Comparison of ENCODE assay signal across 16 mouse cellular contexts in genomic region chr16:21281958-21282730, GRCm38 (mm10).
DNase-seq lines count a peak whose midpoint lies in the region; ATAC-seq and TF ChIP-seq lines count a peak whose summit lies in the region.
"Had no signal": no experiment of that assay in that cellular context is flagged by ENCODE, and none has a peak within 500 bp of the region (broad histone marks: within the 10 kb centered on the region; RNA-seq: fewer than 3 reads in every experiment).

No protein-coding gene starts in this region.

- H3K4me1 ChIP-seq in lung, embryonic 14.5 days (ENCODE audit: insufficient read depth), result peaks cover 16% of the 10 kb centered on the region
- H3K4me1 ChIP-seq in embryonic facial prominence, embryonic 10.5 days, result peaks cover 67% of the 10 kb centered on the region
- H3K4me1 ChIP-seq in intestine, postnatal 0 days (replicated peaks; ENCODE audit: control insufficient read depth, insufficient read depth, low read length), result no peaks in the 10 kb centered on the region
- H3K4me1 ChIP-seq in stomach, embryonic 14.5 days (ENCODE audit: control insufficient read depth, insufficient read depth, low read length), result peaks cover 14% of the 10 kb centered on the region

- DNase-seq in lung, embryonic 14.5 days, result peak; percentile 33
- DNase-seq in lung, postnatal 10 days, result no peak
- no peak for DNase-seq in embryonic facial prominence, embryonic 10.5 days (ENCODE audit: low spot score)
- DNase-seq in left cerebral cortex, adult 9 months (ENCODE audit: low spot score in 2 of 2), result no peak
- no peak for DNase-seq in embryo, embryonic 9.5 days (ENCODE audit: extremely low spot score)
- DNase-seq: cerebellum, adult 18-20 months; heart, postnatal 14 days; kidney, adult 18-20 months; kidney, postnatal 36 days; thymus, adult 18-20 months had no signal

- 10% methylated on average over 15 of the region's 20 CpGs for WGBS in lung, embryonic 14.5 days
- 13% methylated on average over 18 of the region's 20 CpGs for WGBS in embryonic facial prominence, embryonic 10.5 days
- 21% methylated on average over 15 of the region's 20 CpGs for WGBS in intestine, postnatal 0 days
- WGBS in stomach, embryonic 14.5 days, result 12% methylated on average over 19 of the region's 20 CpGs

- no peak overlapping the region for H3K9ac ChIP-seq in lung, embryonic 14.5 days
- H3K9ac ChIP-seq in intestine, postnatal 0 days (ENCODE audit: low read depth, low read length), result no peak overlapping the region
- no peak overlapping the region for H3K9ac ChIP-seq in stomach, embryonic 14.5 days (replicated peaks; ENCODE audit: low read depth, low read length)
- H3K9ac ChIP-seq: limb, embryonic 15.5 days; lung, embryonic 15.5 days; midbrain, embryonic 12.5 days had no signal

- H3K27me3 ChIP-seq in lung, embryonic 14.5 days (ENCODE audit: insufficient read depth, low read length), result no peaks in the 10 kb centered on the region
- peaks cover 38% of the 10 kb centered on the region for H3K27me3 ChIP-seq in embryonic facial prominence, embryonic 10.5 days (replicated peaks; ENCODE audit: low read depth, poor library complexity, severe bottlenecking)
- no peaks in the 10 kb centered on the region for H3K27me3 ChIP-seq in intestine, postnatal 0 days (replicated peaks; ENCODE audit: control insufficient read depth, insufficient read depth, low read length)
- H3K27me3 ChIP-seq in stomach, embryonic 14.5 days (ENCODE audit: control insufficient read depth, insufficient read depth, low read length), result no peaks in the 10 kb centered on the region
- H3K27me3 ChIP-seq: limb, embryonic 15.5 days; lung, embryonic 15.5 days; Patski had no signal

- no peak for TF ChIP-seq CTCF in lung, embryonic 14.5 days (IDR thresholded peaks at IDR 0.05; ENCODE audit: low read depth)
- no peak for TF ChIP-seq CTCF in intestine, postnatal 0 days (IDR thresholded peaks at IDR 0.05; ENCODE audit: low read depth)

- no peak overlapping the region for H3K4me3 ChIP-seq in lung, embryonic 14.5 days (ENCODE audit: low read depth, low read length)
- no peak overlapping the region for H3K4me3 ChIP-seq in embryonic facial prominence, embryonic 10.5 days
- no peak overlapping the region for H3K4me3 ChIP-seq in intestine, postnatal 0 days (ENCODE audit: low read depth, low read length)
- no peak overlapping the region for H3K4me3 ChIP-seq in stomach, embryonic 14.5 days (ENCODE audit: low read depth, low read length)
- H3K4me3 ChIP-seq: limb, embryonic 15.5 days; lung, embryonic 15.5 days; midbrain, embryonic 12.5 days had no signal

- no peaks in the 10 kb centered on the region for H3K36me3 ChIP-seq in lung, embryonic 14.5 days (ENCODE audit: insufficient read depth)
- H3K36me3 ChIP-seq in embryonic facial prominence, embryonic 10.5 days (replicated peaks), result no peaks in the 10 kb centered on the region
- no peaks in the 10 kb centered on the region for H3K36me3 ChIP-seq in intestine, postnatal 0 days (ENCODE audit: control insufficient read depth, insufficient read depth)
- no peaks in the 10 kb centered on the region for H3K36me3 ChIP-seq in stomach, embryonic 14.5 days (ENCODE audit: control insufficient read depth, insufficient read depth, low read length)
- H3K36me3 ChIP-seq: limb, embryonic 15.5 days; lung, embryonic 15.5 days; midbrain, embryonic 12.5 days had no signal

- no peak overlapping the region for H3K27ac ChIP-seq in lung, embryonic 14.5 days (ENCODE audit: low read depth)
- 0 out of 2 replicates have a peak overlapping the region, but pooled peaks have one; percentile 26 for H3K27ac ChIP-seq in embryonic facial prominence, embryonic 10.5 days (replicated peaks)
- H3K27ac ChIP-seq in intestine, postnatal 0 days (ENCODE audit: low read depth, low read length), result no peak overlapping the region
- H3K27ac ChIP-seq in stomach, embryonic 14.5 days (ENCODE audit: low read length), result no peak overlapping the region
- H3K27ac ChIP-seq: limb, embryonic 15.5 days; lung, embryonic 15.5 days; midbrain, embryonic 12.5 days had no signal

- H3K4me2 ChIP-seq in lung, embryonic 14.5 days, result no peak overlapping the region
- no peak overlapping the region for H3K4me2 ChIP-seq in intestine, postnatal 0 days (replicated peaks; ENCODE audit: low read depth)
- H3K4me2 ChIP-seq in stomach, embryonic 14.5 days (replicated peaks; ENCODE audit: low read depth, low read length), result no peak overlapping the region
- H3K4me2 ChIP-seq: limb, embryonic 15.5 days; lung, embryonic 15.5 days; midbrain, embryonic 12.5 days had no signal

- no peaks in the 10 kb centered on the region for H3K9me3 ChIP-seq in lung, embryonic 14.5 days (ENCODE audit: low read depth, low read length)
- H3K9me3 ChIP-seq in embryonic facial prominence, embryonic 10.5 days, result 0 out of 2 replicates have a peak, but pooled peaks cover 3% of the 10 kb centered on the region
- H3K9me3 ChIP-seq in intestine, postnatal 0 days (ENCODE audit: control insufficient read depth), result no peaks in the 10 kb centered on the region
- H3K9me3 ChIP-seq in stomach, embryonic 14.5 days (ENCODE audit: control insufficient read depth, low read depth, low read length), result no peaks in the 10 kb centered on the region
- H3K9me3 ChIP-seq: limb, embryonic 15.5 days; lung, embryonic 15.5 days; midbrain, embryonic 12.5 days had no signal

- no peak for ATAC-seq in lung, embryonic 14.5 days (ENCODE audit: insufficient read depth)
- ATAC-seq in intestine, postnatal 0 days, result peak; percentile 46; the same call in 1 of the 2 replicates
- ATAC-seq in stomach, embryonic 14.5 days (ENCODE audit: insufficient number of reproducible peaks, insufficient read depth, low FRiP score, low read depth), result peak; percentile 70
- ATAC-seq: Patski had no signal
